Mouse (Mus musculus) ES-E14 (cell line): Measurements from ENCODE around the gene Ccdc185.

ENCODE experiments used
- CHD2 ChIP-seq: IDR thresholded peaks from 2 replicates; pipeline ENCODE4 v1.6.1; 2014; ENCODE audit warnings: mild to moderate bottlenecking, low read depth, low read length, inconsistent platforms
- ZNF384 ChIP-seq: IDR thresholded peaks from 2 replicates; pipeline ENCODE4 v1.6.1; 2012; ENCODE audit warnings: low read depth, low read length, inconsistent platforms

DNA sequence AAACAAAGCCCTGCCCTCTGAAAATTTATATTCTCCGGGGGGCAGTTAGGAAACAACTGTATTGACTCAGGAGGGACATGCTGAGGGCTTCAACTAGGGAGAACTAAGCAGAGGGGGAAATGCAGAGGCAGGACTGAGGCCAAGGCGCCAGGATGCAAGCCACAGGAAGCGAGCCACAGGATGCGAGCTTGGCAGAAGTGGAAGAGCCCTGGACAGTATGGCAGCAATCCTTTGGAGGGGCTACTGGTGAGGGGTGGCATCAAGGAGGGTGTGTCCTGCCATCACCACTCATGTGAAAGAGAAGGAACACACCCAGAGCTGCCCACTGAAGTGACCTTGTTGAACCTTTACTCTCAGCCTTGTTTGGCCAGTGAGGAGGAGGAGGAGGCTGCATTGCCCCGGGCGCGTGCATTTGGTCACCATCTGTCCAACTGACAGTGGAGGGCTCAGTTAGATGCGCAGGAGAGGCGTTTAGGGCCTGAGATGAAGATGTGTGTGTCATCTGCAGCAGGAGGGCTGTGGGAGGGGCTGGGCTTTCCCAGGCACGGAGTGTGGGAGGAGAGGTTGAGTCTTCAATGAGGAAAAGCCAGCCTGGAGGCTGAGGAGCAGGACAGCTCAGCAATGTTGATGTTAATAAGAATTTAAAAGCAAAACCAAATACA, 27.9 kb upstream of the Ccdc185 start:
- TF ChIP-seq CHD2 (no peak), ZNF384 (no peak)
